Mouse (Mus musculus): Measurements from ENCODE around the gene Dmd. TPM values are rescaled to one million over a fixed set of nuclear protein-coding genes. Genes with fewer than 3 reads are reported as not detected.

Dmd gene
- total RNA-seq, 1 experiment: 34.2 TPM

DNA sequence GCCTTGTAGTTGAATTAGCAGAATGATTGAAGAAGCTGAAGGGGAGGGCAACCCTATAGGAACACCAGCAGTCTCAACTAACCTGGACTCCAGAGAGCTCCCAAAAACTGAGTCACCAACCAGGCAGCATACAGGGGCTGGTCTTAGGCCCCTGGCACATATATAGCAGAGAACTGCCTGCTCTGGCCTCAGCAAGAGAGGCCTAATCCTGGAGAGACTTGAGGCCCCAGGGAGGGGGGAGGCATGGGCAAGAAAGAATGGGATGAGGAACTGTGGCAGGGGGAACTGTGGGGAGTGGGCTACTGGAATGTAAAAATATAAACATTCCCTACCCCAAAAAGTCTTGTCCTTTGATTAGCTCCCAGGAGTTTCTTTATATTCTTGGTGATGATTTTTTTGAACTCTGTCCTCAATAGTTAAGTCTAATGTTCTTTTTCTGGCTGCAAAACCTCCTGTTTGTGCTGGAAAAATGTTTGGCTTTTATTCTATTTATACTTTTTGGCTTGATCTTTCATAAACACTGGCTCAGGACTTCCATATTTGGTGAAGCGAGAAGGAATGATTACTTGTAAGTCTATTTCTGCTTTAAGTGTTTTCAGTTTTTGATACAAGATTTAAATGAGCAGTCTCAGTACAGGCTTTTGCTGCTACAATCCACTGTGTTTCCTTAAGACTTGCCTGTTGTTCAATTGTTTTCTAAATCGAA, 167.7 kb downstream of the Dmd start:
- TF ChIP-seq MAFK (IDR thresholded peaks at IDR 0.05; ENCODE audit: insufficient read depth, low read depth, low read length): no peak
- no peak for TF ChIP-seq ZNF384 (IDR thresholded peaks at IDR 0.05; ENCODE audit: low read depth, low read length)
- no peak for TF ChIP-seq ZC3H11A (IDR thresholded peaks at IDR 0.05; ENCODE audit: borderline replicate concordance, low read depth, low read length)
- DNase-seq (ENCODE audit: low read depth, low spot score): no peak
- in situ Hi-C loops (cut with MboI; ENCODE audit: low sequenced_read_pairs in 2 of 2, unreplicated experiment in 2 of 2): no loop called here
- Histone ChIP-seq H3K36me3 (ENCODE audit: control insufficient read depth, insufficient read depth, low read length, poor library complexity, severe bottlenecking) (no peaks in the 10 kb centered on the region), H3K27ac (ENCODE audit: insufficient read depth, low read depth, low read length, poor library complexity, severe bottlenecking) (no peak overlapping the region), H3K9me3 (ENCODE audit: control insufficient read depth, insufficient read depth, low read depth, low read length) (no peaks in the 10 kb centered on the region), H3K4me1 (ENCODE audit: control insufficient read depth in 2 of 2, insufficient read depth in 2 of 2, low read length in 2 of 2, poor library complexity in 1 of 2) (no peaks in the 10 kb centered on the region), H3K9ac (ENCODE audit: insufficient read depth, low read depth, low read length, poor library complexity, severe bottlenecking) (no peak overlapping the region), H3K4me3 (ENCODE audit: insufficient read depth in 1 of 2, low read depth in 1 of 2, low read length in 2 of 2, poor library complexity in 1 of 2, severe bottlenecking in 1 of 2) (no peak overlapping the region)

DNA sequence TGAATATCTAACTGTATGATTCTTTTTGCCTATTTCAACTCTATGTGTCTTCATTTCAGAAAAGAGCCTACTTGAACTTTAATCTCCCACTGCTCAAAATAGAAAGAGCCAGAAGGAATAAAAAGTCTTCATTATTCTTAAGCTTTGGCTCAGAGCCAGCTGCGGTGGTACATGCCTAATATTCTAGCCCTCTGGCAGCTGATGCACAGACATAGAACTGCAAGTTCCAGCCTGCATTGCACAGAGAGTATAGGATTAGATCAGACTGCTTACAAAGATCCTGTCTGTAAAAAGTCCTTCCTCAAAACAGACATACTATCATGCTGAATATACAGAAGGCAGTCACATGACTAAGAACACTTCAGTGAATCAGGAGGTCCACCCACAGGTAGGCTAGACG, 168.5 kb downstream of the Dmd start:
- in situ Hi-C loops (cut with MboI; ENCODE audit: low sequenced_read_pairs in 2 of 2, unreplicated experiment in 2 of 2): no loop called here
- no peak for DNase-seq (ENCODE audit: low read depth, low spot score)
- no peak overlapping the region for H3K9ac ChIP-seq (ENCODE audit: insufficient read depth, low read depth, low read length, poor library complexity, severe bottlenecking)

DNA sequence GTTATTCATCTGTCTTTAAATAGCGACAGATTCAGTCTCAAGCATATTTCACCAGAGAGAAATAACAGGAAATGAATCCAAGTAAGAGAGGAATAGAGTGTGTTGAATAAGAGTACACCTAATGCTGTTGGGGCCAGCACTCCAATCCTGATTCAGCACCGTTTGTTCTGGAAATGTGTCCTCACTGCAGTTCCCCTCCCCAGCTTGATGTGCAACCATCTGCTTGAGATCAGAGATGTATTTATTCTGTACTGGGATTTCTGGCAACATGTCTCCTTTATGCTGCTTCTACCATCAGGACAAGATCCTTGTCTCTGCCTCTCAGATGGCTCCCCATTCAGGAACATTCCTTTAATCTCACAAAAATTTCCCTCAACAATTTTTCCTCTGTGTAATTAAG, 271.9 kb downstream of the Dmd start:
- Histone ChIP-seq H3K4me1 (ENCODE audit: control insufficient read depth in 2 of 2, insufficient read depth in 2 of 2, low read length in 2 of 2, poor library complexity in 1 of 2) (no peaks in the 10 kb centered on the region), H3K27ac (ENCODE audit: insufficient read depth, low read depth, low read length, poor library complexity, severe bottlenecking) (no peak overlapping the region), H3K9ac (ENCODE audit: insufficient read depth, low read depth, low read length, poor library complexity, severe bottlenecking) (no peak overlapping the region), H3K9me3 (ENCODE audit: control insufficient read depth, insufficient read depth, low read depth, low read length) (no peaks in the 10 kb centered on the region), H3K36me3 (ENCODE audit: control insufficient read depth, insufficient read depth, low read length, poor library complexity, severe bottlenecking) (no peaks in the 10 kb centered on the region), H3K4me3 (ENCODE audit: insufficient read depth in 1 of 2, low read depth in 1 of 2, low read length in 2 of 2, poor library complexity in 1 of 2, severe bottlenecking in 1 of 2) (no peak overlapping the region)
- TF ChIP-seq CHD2 (IDR thresholded peaks at IDR 0.05; ENCODE audit: low read depth, low read length): no peak
- TF ChIP-seq ZC3H11A (IDR thresholded peaks at IDR 0.05; ENCODE audit: borderline replicate concordance, low read depth, low read length): no peak
- no peak for TF ChIP-seq MAFK (IDR thresholded peaks at IDR 0.05; ENCODE audit: insufficient read depth, low read depth, low read length)
- TF ChIP-seq ZNF384 (IDR thresholded peaks at IDR 0.05; ENCODE audit: low read depth, low read length): no peak
- TF ChIP-seq HCFC1 (IDR thresholded peaks at IDR 0.05; ENCODE audit: borderline replicate concordance, insufficient read depth, low read length): no peak
- DNase-seq (ENCODE audit: low read depth, low spot score): no peak
- in situ Hi-C loops (cut with MboI; ENCODE audit: low sequenced_read_pairs in 2 of 2, unreplicated experiment in 2 of 2): no loop called here

More for the DNA sequence above, 168.5 kb downstream of the Dmd start:
- H3K36me3 ChIP-seq (ENCODE audit: control insufficient read depth, insufficient read depth, low read length, poor library complexity, severe bottlenecking): no peaks in the 10 kb centered on the region
- no peak overlapping the region for H3K4me3 ChIP-seq (ENCODE audit: insufficient read depth in 1 of 2, low read depth in 1 of 2, low read length in 2 of 2, poor library complexity in 1 of 2, severe bottlenecking in 1 of 2)
- no peaks in the 10 kb centered on the region for H3K9me3 ChIP-seq (ENCODE audit: control insufficient read depth, insufficient read depth, low read depth, low read length)
- no peak overlapping the region for H3K27ac ChIP-seq (ENCODE audit: insufficient read depth, low read depth, low read length, poor library complexity, severe bottlenecking)
- no peaks in the 10 kb centered on the region for H3K4me1 ChIP-seq (ENCODE audit: control insufficient read depth in 2 of 2, insufficient read depth in 2 of 2, low read length in 2 of 2, poor library complexity in 1 of 2)
- no peak for TF ChIP-seq HCFC1 (IDR thresholded peaks at IDR 0.05; ENCODE audit: borderline replicate concordance, insufficient read depth, low read length)
- no peak for TF ChIP-seq CHD2 (IDR thresholded peaks at IDR 0.05; ENCODE audit: low read depth, low read length)
- TF ChIP-seq ZC3H11A (IDR thresholded peaks at IDR 0.05; ENCODE audit: borderline replicate concordance, low read depth, low read length): no peak
- no peak for TF ChIP-seq ZNF384 (IDR thresholded peaks at IDR 0.05; ENCODE audit: low read depth, low read length)
- TF ChIP-seq MAFK (IDR thresholded peaks at IDR 0.05; ENCODE audit: insufficient read depth, low read depth, low read length): no peak

DNA sequence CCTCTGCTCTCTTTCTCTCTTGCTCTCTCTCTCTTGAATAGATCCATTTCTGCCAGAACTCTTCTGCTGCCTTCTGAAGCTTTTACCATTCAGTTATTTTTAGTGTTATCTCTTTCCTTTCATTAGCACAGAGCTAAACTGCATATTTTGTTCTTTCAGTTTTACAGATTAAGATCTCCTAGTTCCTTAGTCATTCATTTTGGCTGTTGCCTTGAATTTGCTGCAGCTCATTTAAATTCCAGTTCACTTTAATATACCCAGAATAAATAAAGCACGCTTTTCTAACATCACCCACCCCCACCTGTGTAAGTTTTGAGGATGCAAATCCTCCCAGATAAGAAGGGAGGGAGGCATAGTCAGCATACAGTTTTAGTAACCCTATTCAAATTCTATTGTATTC, 272.4 kb downstream of the Dmd start:
- TF ChIP-seq MAFK (IDR thresholded peaks at IDR 0.05; ENCODE audit: insufficient read depth, low read depth, low read length): no peak
- no peak for TF ChIP-seq CHD2 (IDR thresholded peaks at IDR 0.05; ENCODE audit: low read depth, low read length)
- no peak for TF ChIP-seq ZC3H11A (IDR thresholded peaks at IDR 0.05; ENCODE audit: borderline replicate concordance, low read depth, low read length)
- TF ChIP-seq ZNF384 (IDR thresholded peaks at IDR 0.05; ENCODE audit: low read depth, low read length): no peak
- TF ChIP-seq HCFC1 (IDR thresholded peaks at IDR 0.05; ENCODE audit: borderline replicate concordance, insufficient read depth, low read length): no peak

More for the DNA sequence above, 272.4 kb downstream of the Dmd start:
- H3K27ac ChIP-seq (ENCODE audit: insufficient read depth, low read depth, low read length, poor library complexity, severe bottlenecking): no peak overlapping the region
- no peak overlapping the region for H3K9ac ChIP-seq (ENCODE audit: insufficient read depth, low read depth, low read length, poor library complexity, severe bottlenecking)
- H3K4me1 ChIP-seq (ENCODE audit: control insufficient read depth in 2 of 2, insufficient read depth in 2 of 2, low read length in 2 of 2, poor library complexity in 1 of 2): no peaks in the 10 kb centered on the region
- H3K9me3 ChIP-seq (ENCODE audit: control insufficient read depth, insufficient read depth, low read depth, low read length): no peaks in the 10 kb centered on the region
- no peak for DNase-seq (ENCODE audit: low read depth, low spot score)
- H3K4me3 ChIP-seq (ENCODE audit: insufficient read depth in 1 of 2, low read depth in 1 of 2, low read length in 2 of 2, poor library complexity in 1 of 2, severe bottlenecking in 1 of 2): no peak overlapping the region
- no peaks in the 10 kb centered on the region for H3K36me3 ChIP-seq (ENCODE audit: control insufficient read depth, insufficient read depth, low read length, poor library complexity, severe bottlenecking)
- in situ Hi-C loops (cut with MboI; ENCODE audit: low sequenced_read_pairs in 2 of 2, unreplicated experiment in 2 of 2): no loop called here
